Mouse (Mus musculus) activated CD4-positive, CD25-positive, alpha-beta regulatory T cell, adult 4 months (primary cell): ENCODE data around the gene Pin4. TPM values are rescaled to one million over a fixed set of nuclear protein-coding genes. Genes with fewer than 3 reads are reported as not detected.
"Not testable (repeated sequence)": the region's sequence is repeated elsewhere in the genome, so short reads cannot be mapped to it uniquely, and the experiment has no call there.

Experiments used
- ATAC-seq: one replicate; pipeline ENCODE4 v1.8.0; 2017
- polyA plus RNA-seq, 2 experiments: library from polyadenylated mRNA; unstranded; fragments of 100-300 nt; shearing (Covaris generic); gene quantifications; one replicate each; pipeline ENCODE4 v1.2.1; 2017

Pin4 gene
- 10 to 100 TPM; 37.4 to 63.2 TPM for polyA plus RNA-seq

- ATAC-seq, result peak; percentile 100
Observed at GRCm38 (mm10) chrX:102119042-102119864, at the start of gene Pin4. TSS of gene Pin4 (plus strand) at chrX:102119447.

GRCm38 (mm10) chrX:102070591-102071471 is 48.4 kb upstream of the Pin4 start, which contains the start of gene Rtl5:
TSS of gene Rtl5 (minus strand) at chrX:102071304.
- ATAC-seq, result peak; percentile 77

GRCm38 (mm10) chrX:102071517-102071916 is 47.7 kb upstream of the Pin4 start:
- ATAC-seq, result no peak

- no peak for ATAC-seq
Observed at GRCm38 (mm10) chrX:102073605-102074325, 45.5 kb upstream of the Pin4 start.

- ATAC-seq, result no peak
Observed at GRCm38 (mm10) chrX:102074435-102074834, 44.8 kb upstream of the Pin4 start.

- ATAC-seq, result no peak
Observed at GRCm38 (mm10) chrX:102075158-102075557, 44.1 kb upstream of the Pin4 start.

GRCm38 (mm10) chrX:102076886-102077765 is 42.1 kb upstream of the Pin4 start:
- no peak for ATAC-seq

GRCm38 (mm10) chrX:102081076-102081475 is 38.2 kb upstream of the Pin4 start:
- no peak for ATAC-seq

- ATAC-seq, result no peak
Observed at GRCm38 (mm10) chrX:102081573-102082279, 37.5 kb upstream of the Pin4 start.

GRCm38 (mm10) chrX:102082340-102082739 is 36.9 kb upstream of the Pin4 start:
- no peak for ATAC-seq

- no peak for ATAC-seq
Observed at GRCm38 (mm10) chrX:102085798-102086443, 33.3 kb upstream of the Pin4 start.

GRCm38 (mm10) chrX:102090605-102091004 is 28.6 kb upstream of the Pin4 start:
- no peak for ATAC-seq

GRCm38 (mm10) chrX:102094381-102094904 is 24.8 kb upstream of the Pin4 start:
- no peak for ATAC-seq

GRCm38 (mm10) chrX:102101886-102102285 is 17.4 kb upstream of the Pin4 start:
- ATAC-seq, result no peak

GRCm38 (mm10) chrX:102103830-102104229 is 15.4 kb upstream of the Pin4 start:
- ATAC-seq, result not testable (repeated sequence)

- ATAC-seq, result not testable (repeated sequence)
Observed at GRCm38 (mm10) chrX:102109349-102109748, 9.9 kb upstream of the Pin4 start.

- ATAC-seq, result no peak
Observed at GRCm38 (mm10) chrX:102115676-102116075, 3.6 kb upstream of the Pin4 start.

- ATAC-seq, result no peak
Observed at GRCm38 (mm10) chrX:102121321-102121720, 2.1 kb downstream of the Pin4 start.

- no peak for ATAC-seq
Observed at GRCm38 (mm10) chrX:102141157-102141556, 21.9 kb downstream of the Pin4 start.
